Mouse (Mus musculus) limb, embryonic 11.5 days (tissue): ENCODE results near the gene Fam50b. TPM values are rescaled to one million over a fixed set of nuclear protein-coding genes. Genes with fewer than 3 reads are reported as not detected.

Source experiments
- ATAC-seq: fragments of 200-750 bp; cut with Nextera tagmentation; 2 replicates; pipeline ENCODE4 v1.8.0; 2017; ENCODE audit warnings: low read depth; ENCODE audit not compliant: insufficient number of reproducible peaks, low FRiP score, low TSS enrichment
- DNase-seq: peaks from one replicate; pipeline ENCODE4 v3.0.0-alpha.2; 2015; ENCODE audit warnings: low spot score
- H3K27ac ChIP-seq: fragments of 300-500 bp; sonication (generic); replicated peaks from 2 replicates; pipeline ENCODE4 v1.5.1; 2014; ENCODE audit warnings: low read depth, mild to moderate bottlenecking, low read length
- H3K27me3 ChIP-seq: fragments of 300-500 bp; sonication (generic); 2 replicates; pipeline ENCODE4 v1.6.1; 2014; ENCODE audit warnings: mild to moderate bottlenecking, low read length, mixed read lengths; ENCODE audit not compliant: control insufficient read depth, insufficient read depth
- H3K36me3 ChIP-seq: fragments of 300-500 bp; sonication (generic); 2 replicates; pipeline ENCODE4 v1.6.1; 2014; ENCODE audit warnings: mild to moderate bottlenecking, low read length, moderate library complexity, mixed read lengths; ENCODE audit not compliant: control insufficient read depth, insufficient read depth
- H3K4me1 ChIP-seq: fragments of 300-500 bp; sonication (generic); 2 replicates; pipeline ENCODE4 v1.6.1; 2014; ENCODE audit warnings: low read length, mixed read lengths; ENCODE audit not compliant: control insufficient read depth, insufficient read depth
- H3K4me2 ChIP-seq: fragments of 300-500 bp; sonication (generic); 2 replicates; pipeline ENCODE4 v1.6.1; 2014; ENCODE audit warnings: low read depth, mild to moderate bottlenecking, moderate library complexity; ENCODE audit not compliant: severe bottlenecking
- H3K4me3 ChIP-seq: fragments of 300-500 bp; sonication (generic); 2 replicates; pipeline ENCODE4 v1.5.1; 2014; ENCODE audit warnings: low read depth, low read length
- H3K9ac ChIP-seq: fragments of 300-500 bp; sonication (generic); 2 replicates; pipeline ENCODE4 v1.6.1; 2014; ENCODE audit warnings: mild to moderate bottlenecking, low read length
- H3K9me3 ChIP-seq: fragments of 300-500 bp; sonication (generic); 2 replicates; pipeline ENCODE4 v1.6.1; 2016; ENCODE audit warnings: low read length; ENCODE audit not compliant: control insufficient read depth
- WGBS: fragments of 180-500 bp; shearing (Covaris S2); extraction: QIAGEN DNeasy Blood & Tissue Kit; methylation state at CpG from one replicate; pipeline ENCODE4 v1.1.7; 2014; 5-methylcytosine and 5-hydroxymethylcytosine counted together
- polyA plus RNA-seq: library from polyadenylated mRNA; unstranded; fragments of >200 nt; fragmentation: Nextera tagmentation; extraction: Ambion mirVana; gene quantifications from 2 replicates; pipeline ENCODE4 v1.2.1, GENCODE M21; 2014

Gene Fam50b
- polyA plus RNA-seq, 1 experiment from 2014 or later = not detected

GRCm38 (mm10) chr13:34741254-34741653 is 6.6 kb downstream of the Fam50b start:
- ATAC-seq (no peak), DNase-seq (no peak)
- Histone ChIP-seq H3K9ac (no peak overlapping the region), H3K36me3 (no peaks in the 10 kb centered on the region), H3K4me1 (no peaks in the 10 kb centered on the region), H3K4me3 (no peak overlapping the region), H3K9me3 (no peaks in the 10 kb centered on the region), H3K27me3 (no peaks in the 10 kb centered on the region), H3K4me2 (no peak overlapping the region), H3K27ac (no peak overlapping the region)
- WGBS = 87% methylated on average over 9 of the region's 9 CpGs

DNA sequence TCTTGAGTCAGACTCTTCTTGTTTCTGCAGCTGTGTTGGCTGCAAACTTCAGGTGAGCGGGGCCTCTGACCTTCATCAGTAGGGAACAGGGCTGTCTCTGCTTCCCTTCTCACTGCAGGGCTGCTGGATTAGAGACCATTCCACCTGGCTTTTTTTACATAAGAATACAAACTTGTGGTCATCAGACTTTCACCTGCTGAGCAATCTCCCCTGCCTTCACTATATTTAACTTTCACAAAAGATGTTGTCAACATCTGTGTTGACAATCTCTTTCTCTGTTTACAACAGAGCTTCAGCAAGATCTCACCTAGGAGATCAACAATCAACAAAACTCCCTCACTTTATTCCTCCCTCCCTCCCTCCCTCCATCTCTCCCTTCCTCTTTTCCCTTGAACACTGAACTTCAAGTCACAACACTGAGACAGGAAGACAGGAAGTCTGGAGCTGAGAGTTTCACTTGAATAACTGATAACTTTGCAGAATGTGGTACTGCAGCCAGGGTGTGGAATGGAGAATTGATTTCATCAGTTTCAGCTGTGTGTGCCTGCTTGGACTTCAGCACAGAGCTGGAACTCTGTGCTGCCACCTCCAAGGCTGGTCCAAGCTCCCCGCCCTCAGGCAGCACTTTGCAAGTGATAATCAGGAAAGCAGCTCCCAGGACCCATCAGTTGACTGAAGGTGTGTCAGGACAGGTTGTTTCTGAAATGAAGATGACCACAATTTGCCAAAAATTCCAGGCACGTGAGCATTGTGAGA is 7.3 kb downstream of the Fam50b start:
- Histone ChIP-seq H3K27ac (no peak overlapping the region), H3K4me1 (no peaks in the 10 kb centered on the region), H3K36me3 (no peaks in the 10 kb centered on the region), H3K27me3 (no peaks in the 10 kb centered on the region), H3K4me3 (no peak overlapping the region), H3K9ac (no peak overlapping the region), H3K9me3 (no peaks in the 10 kb centered on the region), H3K4me2 (no peak overlapping the region)
- no peak for ATAC-seq
- no peak for DNase-seq
- WGBS = 70% methylated on average over 3 of the region's 3 CpGs

DNA sequence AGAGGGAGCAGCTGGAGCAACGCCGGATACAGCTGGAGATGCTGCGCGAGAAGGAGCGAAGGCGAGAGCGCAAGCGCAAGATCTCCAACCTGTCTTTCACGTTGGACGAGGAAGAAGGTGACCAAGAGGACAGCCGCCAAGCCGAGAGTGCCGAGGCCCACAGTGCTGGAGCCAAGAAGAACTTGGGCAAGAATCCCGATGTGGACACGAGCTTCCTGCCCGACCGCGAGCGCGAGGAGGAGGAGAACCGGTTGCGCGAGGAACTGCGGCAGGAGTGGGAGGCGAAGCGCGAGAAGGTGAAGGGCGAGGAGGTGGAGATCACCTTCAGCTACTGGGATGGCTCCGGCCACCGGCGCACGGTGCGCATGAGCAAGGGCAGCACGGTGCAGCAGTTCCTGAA is 12.2 kb downstream of the Fam50b start:
- Histone ChIP-seq H3K9me3 (no peaks in the 10 kb centered on the region), H3K36me3 (no peaks in the 10 kb centered on the region), H3K4me3 (no peak overlapping the region), H3K27me3 (no peaks in the 10 kb centered on the region), H3K4me1 (no peaks in the 10 kb centered on the region), H3K9ac (no peak overlapping the region), H3K27ac (no peak overlapping the region), H3K4me2 (no peak overlapping the region)
- WGBS = 89% methylated on average over 34 of the region's 34 CpGs
- ATAC-seq = no peak
- DNase-seq = no peak

- no peak overlapping the region for H3K9ac ChIP-seq
- H3K4me1 ChIP-seq = no peaks in the 10 kb centered on the region
- H3K27me3 ChIP-seq = no peaks in the 10 kb centered on the region
- 64% methylated on average over 3 of the region's 3 CpGs for WGBS
- no peak for DNase-seq
- H3K9me3 ChIP-seq = no peaks in the 10 kb centered on the region
- H3K4me3 ChIP-seq = no peak overlapping the region
- ATAC-seq = no peak
- H3K27ac ChIP-seq = no peak overlapping the region
- no peaks in the 10 kb centered on the region for H3K36me3 ChIP-seq
- H3K4me2 ChIP-seq = no peak overlapping the region
Measured at GRCm38 (mm10) chr13:34748530-34748929, 13.9 kb downstream of the Fam50b start.

DNA sequence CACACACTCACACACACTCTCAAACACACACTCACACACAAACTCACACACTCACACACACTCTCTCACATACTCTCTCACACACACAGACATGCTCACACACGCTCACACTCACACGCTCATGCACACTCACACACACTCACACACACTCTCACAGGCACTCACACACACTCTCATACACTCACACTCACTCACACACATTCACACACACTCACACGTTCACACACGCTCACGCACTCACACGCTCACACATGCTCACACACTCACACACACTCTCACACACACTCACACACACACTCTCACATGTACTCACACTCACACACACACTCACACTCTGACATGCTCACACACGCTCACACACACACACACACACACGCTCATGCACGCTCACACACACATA is 24.6 kb downstream of the Fam50b start:
- H3K9me3 ChIP-seq = no peaks in the 10 kb centered on the region
- no peak overlapping the region for H3K9ac ChIP-seq
- H3K4me3 ChIP-seq = no peak overlapping the region
- no peak for DNase-seq
- WGBS = 95% methylated on average over 9 of the region's 9 CpGs
- H3K27me3 ChIP-seq = no peaks in the 10 kb centered on the region
- ATAC-seq = no peak
- peaks cover 6% of the 10 kb centered on the region; the same call in 1 of the 2 replicates for H3K4me1 ChIP-seq
- H3K4me2 ChIP-seq = no peak overlapping the region
- H3K27ac ChIP-seq = no peak overlapping the region
- H3K36me3 ChIP-seq = no peaks in the 10 kb centered on the region

- no peak overlapping the region for H3K27ac ChIP-seq
- no peaks in the 10 kb centered on the region for H3K9me3 ChIP-seq
- no peak overlapping the region for H3K4me3 ChIP-seq
- DNase-seq (peak; percentile 49), ATAC-seq (peak; percentile 47)
- no peaks in the 10 kb centered on the region for H3K36me3 ChIP-seq
- no peak overlapping the region for H3K4me2 ChIP-seq
- no peaks in the 10 kb centered on the region for H3K27me3 ChIP-seq
- H3K4me1 ChIP-seq = peaks cover 6% of the 10 kb centered on the region; the same call in 1 of the 2 replicates
- WGBS = 8% methylated on average over 7 of the region's 7 CpGs
- H3K9ac ChIP-seq = no peak overlapping the region
Measured at GRCm38 (mm10) chr13:34760518-34761287, 26.1 kb downstream of the Fam50b start.

GRCm38 (mm10) chr13:34762136-34762535 is 27.5 kb downstream of the Fam50b start:
- Histone ChIP-seq H3K27ac (no peak overlapping the region), H3K4me1 (peaks cover 6% of the 10 kb centered on the region; the same call in 1 of the 2 replicates), H3K27me3 (no peaks in the 10 kb centered on the region), H3K36me3 (no peaks in the 10 kb centered on the region), H3K4me3 (no peak overlapping the region), H3K9me3 (no peaks in the 10 kb centered on the region), H3K9ac (no peak overlapping the region), H3K4me2 (no peak overlapping the region)
- ATAC-seq (0 out of 2 replicates have a peak, but pooled peaks have one; percentile 39), DNase-seq (no peak)
- WGBS = 79% methylated on average over 5 of the region's 5 CpGs

GRCm38 (mm10) chr13:34762865-34763264 is 28.2 kb downstream of the Fam50b start:
- no peaks in the 10 kb centered on the region for H3K27me3 ChIP-seq
- H3K27ac ChIP-seq = no peak overlapping the region
- H3K4me3 ChIP-seq = no peak overlapping the region
- no peak overlapping the region for H3K9ac ChIP-seq
- ATAC-seq (no peak), DNase-seq (no peak)
- H3K9me3 ChIP-seq = no peaks in the 10 kb centered on the region
- 59% methylated on average over 4 of the region's 4 CpGs for WGBS
- H3K36me3 ChIP-seq = no peaks in the 10 kb centered on the region
- H3K4me1 ChIP-seq = peaks cover 3% of the 10 kb centered on the region; the same call in 1 of the 2 replicates
- no peak overlapping the region for H3K4me2 ChIP-seq
